Mouse (Mus musculus): ENCODE data around the gene Kcnj15. TPM values are rescaled to one million over a fixed set of nuclear protein-coding genes. Genes with fewer than 3 reads are reported as not detected.

Gene Kcnj15
- not detected for total RNA-seq (2023)

DNA sequence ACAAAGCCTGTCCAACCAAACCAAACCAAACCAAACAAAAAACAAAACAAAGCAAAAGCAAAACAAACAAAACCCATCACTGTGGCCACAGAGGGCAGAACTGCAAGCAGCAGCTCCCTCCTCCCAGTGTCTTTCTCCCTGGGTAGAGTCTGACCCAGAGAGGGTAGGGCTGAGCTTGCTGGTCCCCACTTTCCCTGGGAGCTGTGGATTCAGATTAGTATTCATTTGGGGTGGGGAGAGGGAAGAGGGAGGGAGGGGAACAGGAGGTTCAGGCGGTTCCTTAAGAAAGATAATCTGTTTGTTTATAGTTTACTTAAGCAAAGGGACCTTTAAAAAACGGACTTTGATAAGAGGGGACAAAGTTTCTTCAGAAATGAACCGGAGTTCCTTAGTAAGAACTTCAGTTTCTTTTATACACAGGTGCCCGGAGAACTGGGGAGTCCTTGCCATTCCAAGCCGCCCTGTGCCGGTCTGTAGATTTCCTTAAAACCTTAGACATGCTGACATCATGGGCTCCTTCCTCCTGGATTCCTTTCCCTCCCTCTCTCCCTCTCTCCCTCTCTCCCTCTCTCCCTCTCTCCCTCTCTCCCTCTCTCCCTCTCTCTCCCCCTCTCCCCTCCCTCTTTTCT, at the start of gene Kcnj15:
Gene Kcnj15, plus strand, starts transcription at position 293 of the 629 bp plus-strand sequence.

Data from neutrophil, adult 59 days (primary cell).